Mouse (Mus musculus): ENCODE measurements around the gene Scp2. TPM values are rescaled to one million over a fixed set of nuclear protein-coding genes. Genes with fewer than 3 reads are reported as not detected.

Scp2 gene
- polyA plus RNA-seq, 1 experiment from 2014 or later, result 212 TPM

DNA sequence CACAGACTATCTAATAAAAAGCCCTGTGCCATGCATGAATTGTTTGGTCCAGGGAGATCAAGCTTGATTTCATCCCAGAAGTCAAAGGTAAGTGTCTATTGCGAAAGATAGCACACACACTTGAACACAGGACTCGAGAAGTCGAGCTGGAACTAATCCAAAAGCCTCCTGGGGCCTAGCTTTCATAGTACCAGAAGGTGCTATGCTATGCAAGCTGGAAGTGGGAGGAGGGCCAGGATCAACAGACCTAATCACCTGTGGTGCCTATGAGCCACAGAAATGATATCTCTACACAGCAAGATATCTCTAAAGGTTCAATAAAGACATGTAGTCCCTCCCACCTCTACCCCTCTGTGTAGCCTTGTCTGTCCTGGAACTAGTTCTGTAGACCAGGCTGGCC, 72.7 kb downstream of the Scp2 start:
- peaks cover 12% of the 10 kb centered on the region; the same call in 1 of the 2 replicates for H3K36me3 ChIP-seq (ENCODE audit: control insufficient read depth, insufficient read depth, low read length)
- no peaks in the 10 kb centered on the region for H3K9me3 ChIP-seq (ENCODE audit: control insufficient read depth, low read length)
- DNase-seq, result no peak
- WGBS, result 96% methylated on average over 3 of the region's 3 CpGs
- no peak overlapping the region for H3K27ac ChIP-seq (replicated peaks; ENCODE audit: low read depth, low read length)
- no peak overlapping the region for H3K4me3 ChIP-seq (replicated peaks; ENCODE audit: low read depth, low read length)
- no peak overlapping the region for H3K9ac ChIP-seq (replicated peaks; ENCODE audit: low read length)
- no peaks in the 10 kb centered on the region for H3K27me3 ChIP-seq (ENCODE audit: control insufficient read depth, insufficient read depth, low read length)
- no peak for ATAC-seq (ENCODE audit: low FRiP score, low TSS enrichment)
- H3K4me1 ChIP-seq (ENCODE audit: control insufficient read depth, insufficient read depth, low read length), result peaks cover 7% of the 10 kb centered on the region
- no peak overlapping the region for H3K4me2 ChIP-seq (ENCODE audit: low read length)

DNA sequence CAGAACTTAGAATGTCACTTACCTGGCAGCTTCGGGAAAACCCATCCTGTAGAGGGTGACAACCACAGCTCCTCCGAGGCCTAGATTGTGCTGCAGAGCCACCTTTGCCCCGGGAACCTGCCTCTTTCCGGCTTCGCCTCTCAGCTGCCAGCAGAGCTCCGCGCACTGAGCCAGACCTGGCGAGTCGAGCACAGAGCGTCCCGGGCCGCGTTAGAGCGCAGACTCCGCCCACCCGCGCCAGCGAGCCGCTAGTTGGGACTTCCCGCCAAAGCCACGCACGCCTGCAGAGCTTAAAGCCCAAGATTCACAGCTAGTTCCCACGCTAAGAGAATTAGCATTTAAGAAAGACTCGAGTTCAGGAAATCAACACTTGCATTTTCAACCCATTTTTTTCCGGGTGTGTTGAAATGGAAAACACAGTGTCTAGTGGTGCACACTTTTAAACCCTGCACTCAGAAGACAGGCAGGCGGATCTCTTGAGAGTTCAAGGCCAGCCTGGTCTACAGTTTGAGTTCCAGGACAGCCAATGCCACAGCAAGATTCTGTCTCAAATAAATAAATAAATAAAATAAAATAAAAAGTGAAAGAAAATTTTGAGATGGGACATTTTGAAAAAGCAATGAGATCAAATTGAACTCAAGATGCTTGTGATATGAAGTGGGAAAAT, 73.4 kb downstream of the Scp2 start:
- Histone ChIP-seq H3K36me3 (ENCODE audit: control insufficient read depth, insufficient read depth, low read length) (peaks cover 12% of the 10 kb centered on the region; the same call in 1 of the 2 replicates), H3K9ac (replicated peaks; ENCODE audit: low read length) (peak overlapping the region; percentile 53), H3K27me3 (ENCODE audit: control insufficient read depth, insufficient read depth, low read length) (no peaks in the 10 kb centered on the region), H3K4me1 (ENCODE audit: control insufficient read depth, insufficient read depth, low read length) (peaks cover 7% of the 10 kb centered on the region), H3K27ac (replicated peaks; ENCODE audit: low read depth, low read length) (no peak overlapping the region), H3K9me3 (ENCODE audit: control insufficient read depth, low read length) (no peaks in the 10 kb centered on the region), H3K4me3 (replicated peaks; ENCODE audit: low read depth, low read length) (peak overlapping the region; percentile 52), H3K4me2 (ENCODE audit: low read length) (peak overlapping the region; percentile 93)
- WGBS, result 2% methylated on average over 26 of the region's 26 CpGs
- peak; percentile 98 for DNase-seq
- ATAC-seq (ENCODE audit: low FRiP score, low TSS enrichment), result peak; percentile 93

DNA sequence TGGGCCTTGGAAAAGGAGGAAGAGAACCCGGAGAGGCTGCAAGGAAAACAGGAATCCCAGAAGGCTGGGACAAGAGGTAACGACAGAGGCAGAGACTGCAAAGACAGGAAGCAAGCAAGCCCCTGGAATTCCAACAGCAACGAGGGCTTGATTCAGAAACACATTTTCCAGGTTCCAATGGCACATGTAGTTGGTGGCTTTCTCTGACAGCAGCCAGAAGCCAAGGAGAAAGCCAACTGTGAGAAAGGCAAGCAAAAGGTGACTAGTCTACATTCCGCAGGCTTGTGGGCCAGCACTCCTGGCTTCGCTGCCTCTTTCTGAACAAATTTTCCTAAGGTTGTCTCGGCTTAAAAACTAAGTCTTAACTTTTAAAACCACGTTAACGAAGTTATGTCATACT, 74.1 kb downstream of the Scp2 start:
- H3K4me3 ChIP-seq (replicated peaks; ENCODE audit: low read depth, low read length), result peak overlapping the region; percentile 52
- no peaks in the 10 kb centered on the region for H3K9me3 ChIP-seq (ENCODE audit: control insufficient read depth, low read length)
- H3K27ac ChIP-seq (replicated peaks; ENCODE audit: low read depth, low read length), result no peak overlapping the region
- DNase-seq (peak; percentile 4), ATAC-seq (ENCODE audit: low FRiP score, low TSS enrichment) (no peak)
- H3K4me1 ChIP-seq (ENCODE audit: control insufficient read depth, insufficient read depth, low read length), result peaks cover 7% of the 10 kb centered on the region
- H3K36me3 ChIP-seq (ENCODE audit: control insufficient read depth, insufficient read depth, low read length), result peaks cover 17% of the 10 kb centered on the region; the same call in 1 of the 2 replicates
- peak overlapping the region; percentile 93 for H3K4me2 ChIP-seq (ENCODE audit: low read length)
- no peaks in the 10 kb centered on the region for H3K27me3 ChIP-seq (ENCODE audit: control insufficient read depth, insufficient read depth, low read length)
- peak overlapping the region; percentile 53 for H3K9ac ChIP-seq (replicated peaks; ENCODE audit: low read length)
- WGBS, result 11% methylated on average over 8 of the region's 8 CpGs

DNA sequence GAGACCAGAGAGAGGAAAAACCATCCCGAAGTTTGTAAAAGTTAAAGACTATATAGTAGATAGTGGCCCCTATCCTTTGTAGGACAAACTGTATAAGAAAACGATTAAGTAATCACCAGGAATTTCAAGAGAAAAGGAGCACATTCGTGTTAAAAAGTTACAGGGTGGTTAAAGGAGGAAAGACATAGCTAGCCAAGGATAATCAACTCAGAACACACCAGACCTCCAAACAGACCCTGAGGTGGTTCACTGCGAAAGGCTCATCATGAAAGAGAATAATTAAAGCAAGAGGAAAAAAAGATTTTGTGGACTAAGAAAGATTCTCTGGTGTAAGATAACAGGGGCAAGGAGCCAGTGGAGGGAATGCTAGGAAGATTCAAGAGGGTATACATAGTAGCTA, 74.5 kb downstream of the Scp2 start:
- Histone ChIP-seq H3K9ac (replicated peaks; ENCODE audit: low read length) (peak overlapping the region; percentile 53), H3K27ac (replicated peaks; ENCODE audit: low read depth, low read length) (no peak overlapping the region), H3K4me1 (ENCODE audit: control insufficient read depth, insufficient read depth, low read length) (peaks cover 7% of the 10 kb centered on the region), H3K4me2 (ENCODE audit: low read length) (peak overlapping the region; percentile 93), H3K9me3 (ENCODE audit: control insufficient read depth, low read length) (no peaks in the 10 kb centered on the region), H3K36me3 (ENCODE audit: control insufficient read depth, insufficient read depth, low read length) (peaks cover 20% of the 10 kb centered on the region; the same call in 1 of the 2 replicates), H3K27me3 (ENCODE audit: control insufficient read depth, insufficient read depth, low read length) (no peaks in the 10 kb centered on the region), H3K4me3 (replicated peaks; ENCODE audit: low read depth, low read length) (peak overlapping the region; percentile 52)
- DNase-seq (no peak), ATAC-seq (ENCODE audit: low FRiP score, low TSS enrichment) (no peak)
- WGBS, result 75% methylated on average over 4 of the region's 4 CpGs

- H3K27me3 ChIP-seq (ENCODE audit: control insufficient read depth, insufficient read depth, low read length), result no peaks in the 10 kb centered on the region
- H3K4me2 ChIP-seq (ENCODE audit: low read length), result no peak overlapping the region
- DNase-seq (no peak), ATAC-seq (ENCODE audit: low FRiP score, low TSS enrichment) (no peak)
- no peak overlapping the region for H3K4me3 ChIP-seq (replicated peaks; ENCODE audit: low read depth, low read length)
- no peaks in the 10 kb centered on the region for H3K9me3 ChIP-seq (ENCODE audit: control insufficient read depth, low read length)
- H3K36me3 ChIP-seq (ENCODE audit: control insufficient read depth, insufficient read depth, low read length), result peaks cover 27% of the 10 kb centered on the region; the same call in 1 of the 2 replicates
- no peak overlapping the region for H3K9ac ChIP-seq (replicated peaks; ENCODE audit: low read length)
- no peak overlapping the region for H3K27ac ChIP-seq (replicated peaks; ENCODE audit: low read depth, low read length)
- H3K4me1 ChIP-seq (ENCODE audit: control insufficient read depth, insufficient read depth, low read length), result peaks cover 7% of the 10 kb centered on the region
- WGBS, result 91% methylated on average over 2 of the region's 2 CpGs
Measured at GRCm38 (mm10) chr4:108068081-108068480, 76.7 kb downstream of the Scp2 start.

DNA sequence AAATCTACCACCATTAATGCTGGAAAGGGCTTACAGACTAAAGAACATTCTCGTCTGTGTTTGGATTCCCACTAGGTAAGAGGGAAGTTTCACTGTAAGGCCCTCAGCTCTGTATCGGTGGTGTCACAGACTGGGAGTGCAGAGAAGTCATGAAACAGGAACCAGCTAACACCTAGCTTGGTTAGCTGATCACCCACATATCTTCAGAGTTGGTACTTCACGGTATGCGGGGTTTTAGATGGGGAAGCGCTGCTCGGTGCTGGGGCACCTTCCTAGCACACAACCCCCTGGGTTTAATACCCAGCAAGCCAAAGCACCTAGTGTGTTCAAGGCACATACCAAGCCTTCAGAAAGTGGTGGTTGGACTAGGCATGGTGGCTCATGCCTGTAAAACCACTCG, 77.5 kb downstream of the Scp2 start:
- no peak overlapping the region for H3K27ac ChIP-seq (replicated peaks; ENCODE audit: low read depth, low read length)
- no peak overlapping the region for H3K4me2 ChIP-seq (ENCODE audit: low read length)
- H3K4me1 ChIP-seq (ENCODE audit: control insufficient read depth, insufficient read depth, low read length), result peaks cover 7% of the 10 kb centered on the region
- H3K9ac ChIP-seq (replicated peaks; ENCODE audit: low read length), result no peak overlapping the region
- ATAC-seq (ENCODE audit: low FRiP score, low TSS enrichment) (no peak), DNase-seq (no peak)
- H3K36me3 ChIP-seq (ENCODE audit: control insufficient read depth, insufficient read depth, low read length), result peaks cover 34% of the 10 kb centered on the region
- no peaks in the 10 kb centered on the region for H3K27me3 ChIP-seq (ENCODE audit: control insufficient read depth, insufficient read depth, low read length)
- no peak overlapping the region for H3K4me3 ChIP-seq (replicated peaks; ENCODE audit: low read depth, low read length)
- 96% methylated on average over 7 of the region's 7 CpGs for WGBS
- H3K9me3 ChIP-seq (ENCODE audit: control insufficient read depth, low read length), result no peaks in the 10 kb centered on the region

DNA sequence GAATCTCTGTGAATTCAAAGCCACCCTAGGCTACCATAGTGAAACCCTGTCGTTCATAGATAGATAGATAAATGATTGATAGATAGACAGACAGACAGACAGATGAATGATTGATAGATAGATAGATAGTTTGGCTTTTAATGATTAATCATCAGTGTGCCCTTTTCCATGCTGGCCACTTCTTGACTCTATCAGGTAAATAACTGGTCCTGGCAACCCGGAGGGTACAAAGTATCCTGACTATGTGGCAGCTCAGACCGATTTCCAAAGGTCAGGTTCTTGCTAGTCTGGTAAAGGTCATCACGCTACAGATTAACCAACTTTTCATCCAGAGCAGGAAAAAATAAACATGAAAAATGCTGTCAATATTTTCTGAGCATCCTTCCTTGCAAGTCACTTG, 78.2 kb downstream of the Scp2 start:
- Histone ChIP-seq H3K9ac (replicated peaks; ENCODE audit: low read length) (no peak overlapping the region), H3K4me3 (replicated peaks; ENCODE audit: low read depth, low read length) (no peak overlapping the region), H3K27me3 (ENCODE audit: control insufficient read depth, insufficient read depth, low read length) (no peaks in the 10 kb centered on the region), H3K36me3 (ENCODE audit: control insufficient read depth, insufficient read depth, low read length) (peaks cover 36% of the 10 kb centered on the region), H3K4me2 (ENCODE audit: low read length) (no peak overlapping the region), H3K4me1 (ENCODE audit: control insufficient read depth, insufficient read depth, low read length) (peaks cover 7% of the 10 kb centered on the region), H3K27ac (replicated peaks; ENCODE audit: low read depth, low read length) (no peak overlapping the region), H3K9me3 (ENCODE audit: control insufficient read depth, low read length) (no peaks in the 10 kb centered on the region)
- DNase-seq (no peak), ATAC-seq (ENCODE audit: low FRiP score, low TSS enrichment) (no peak)
- 94% methylated on average over 4 of the region's 4 CpGs for WGBS

DNA sequence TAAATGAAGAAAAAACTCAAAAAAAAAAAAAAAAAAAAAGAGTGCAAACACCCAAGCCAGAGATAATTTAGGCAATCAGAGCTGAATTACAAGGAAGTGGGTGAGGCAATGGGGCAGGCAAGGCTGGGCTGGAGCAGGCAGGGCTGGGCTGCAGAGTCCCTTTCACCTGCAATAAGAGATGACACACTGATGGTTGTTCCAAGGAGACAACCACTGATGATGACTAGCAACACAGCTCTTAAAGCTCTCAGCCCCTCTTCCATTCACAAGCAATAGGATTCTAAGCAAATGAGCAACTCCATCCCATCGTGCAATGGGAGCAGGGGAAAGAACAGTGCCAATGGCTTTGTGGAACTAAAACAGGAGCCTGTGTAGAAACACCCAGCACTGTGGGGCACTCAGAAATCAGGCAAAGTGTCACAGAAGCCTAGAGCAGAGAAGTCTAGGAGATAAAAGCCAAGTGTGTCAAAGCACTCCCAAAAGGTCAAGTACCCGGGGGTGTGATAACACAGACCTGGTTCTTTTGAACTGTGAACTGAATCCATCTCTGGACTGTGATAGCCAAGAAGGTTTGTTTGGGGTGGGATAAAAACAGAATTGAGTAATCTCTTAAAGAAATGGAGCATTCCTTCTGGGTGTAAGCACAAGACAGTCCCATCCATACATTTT, 79.5 kb downstream of the Scp2 start:
- 94% methylated on average over 2 of the region's 2 CpGs for WGBS

DNA sequence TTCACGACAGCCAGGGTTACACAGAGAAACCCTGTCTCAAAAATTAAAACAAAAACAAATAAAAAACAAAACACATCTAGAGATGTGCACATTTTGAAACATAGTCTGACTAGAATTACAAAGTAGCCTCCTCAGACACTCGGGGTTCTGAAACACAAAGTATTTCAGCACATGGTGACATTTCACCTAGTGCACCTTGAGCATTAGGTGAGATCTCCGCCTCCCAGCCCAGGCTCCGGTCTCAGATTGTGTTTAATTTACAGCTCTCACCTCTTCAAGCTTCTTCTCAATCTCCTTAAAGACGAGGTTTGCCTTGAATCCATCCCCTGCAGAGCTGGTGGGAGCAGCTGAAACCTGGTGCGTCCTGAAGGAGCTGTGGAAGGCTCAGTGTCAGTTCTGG, 81.2 kb downstream of the Scp2 start:
- Histone ChIP-seq H3K36me3 (ENCODE audit: control insufficient read depth, insufficient read depth, low read length) (peaks cover 46% of the 10 kb centered on the region), H3K4me3 (replicated peaks; ENCODE audit: low read depth, low read length) (no peak overlapping the region)
- WGBS, result 92% methylated on average over 6 of the region's 6 CpGs

More for the DNA sequence above, 79.5 kb downstream of the Scp2 start:
- no peaks in the 10 kb centered on the region for H3K27me3 ChIP-seq (ENCODE audit: control insufficient read depth, insufficient read depth, low read length)
- H3K4me1 ChIP-seq (ENCODE audit: control insufficient read depth, insufficient read depth, low read length), result peaks cover 5% of the 10 kb centered on the region; the same call in 1 of the 2 replicates
- no peak overlapping the region for H3K4me3 ChIP-seq (replicated peaks; ENCODE audit: low read depth, low read length)
- H3K9ac ChIP-seq (replicated peaks; ENCODE audit: low read length), result no peak overlapping the region
- no peaks in the 10 kb centered on the region for H3K9me3 ChIP-seq (ENCODE audit: control insufficient read depth, low read length)
- DNase-seq, result no peak
- H3K4me2 ChIP-seq (ENCODE audit: low read length), result no peak overlapping the region
- peaks cover 36% of the 10 kb centered on the region for H3K36me3 ChIP-seq (ENCODE audit: control insufficient read depth, insufficient read depth, low read length)
- H3K27ac ChIP-seq (replicated peaks; ENCODE audit: low read depth, low read length), result no peak overlapping the region
- no peak for ATAC-seq (ENCODE audit: low FRiP score, low TSS enrichment)

More for the DNA sequence above, 81.2 kb downstream of the Scp2 start:
- Histone ChIP-seq H3K4me1 (ENCODE audit: control insufficient read depth, insufficient read depth, low read length) (no peaks in the 10 kb centered on the region), H3K4me2 (ENCODE audit: low read length) (no peak overlapping the region), H3K27ac (replicated peaks; ENCODE audit: low read depth, low read length) (no peak overlapping the region), H3K9ac (replicated peaks; ENCODE audit: low read length) (no peak overlapping the region), H3K9me3 (ENCODE audit: control insufficient read depth, low read length) (no peaks in the 10 kb centered on the region), H3K27me3 (ENCODE audit: control insufficient read depth, insufficient read depth, low read length) (no peaks in the 10 kb centered on the region)
- DNase-seq (no peak), ATAC-seq (ENCODE audit: low FRiP score, low TSS enrichment) (no peak)
